Mouse (Mus musculus): ENCODE measurements around the gene Cd8a.

- TF ChIP-seq GATA1 (IDR thresholded peaks at IDR 0.05; ENCODE audit: low read length) (no peak), TAL1 (IDR thresholded peaks at IDR 0.05; ENCODE audit: low read length) (no peak)
Measured at GRCm38 (mm10) chr6:71329881-71330280, 43.3 kb upstream of the Cd8a start.

Measured in erythroblast, embryonic 14.5 days (primary cell).